In the genomic region with DNA sequence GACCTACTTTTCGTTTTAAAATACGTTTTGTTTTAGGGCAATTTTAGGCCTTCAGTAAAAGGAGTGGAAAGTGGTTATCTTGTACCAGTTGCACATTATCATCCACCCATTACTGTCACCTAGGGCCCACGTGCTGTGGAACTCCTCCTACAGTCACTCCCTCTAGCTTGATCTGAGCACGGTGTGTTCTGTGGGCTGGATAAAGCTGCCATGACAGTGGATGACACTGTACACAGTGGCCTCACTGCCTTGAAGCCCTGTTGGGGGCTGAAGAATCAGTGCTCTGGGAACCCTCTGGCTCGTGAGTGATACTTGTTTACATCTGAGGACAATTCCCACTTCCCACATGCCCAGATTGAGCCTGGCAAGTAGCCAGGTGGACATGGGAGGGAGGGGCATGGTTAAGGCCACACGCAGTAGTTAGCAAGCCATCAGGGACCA, we compare ENCODE assay signal across 8 mouse cellular contexts. TPM values are rescaled to one million over a fixed set of nuclear protein-coding genes. Genes with fewer than 3 reads are reported as not detected.
DNase-seq lines count a peak whose midpoint lies in the region; TF ChIP-seq lines count a peak whose summit lies in the region.

No protein-coding gene starts in this region.

- TF ChIP-seq EP300 in heart, adult 2 months (IDR thresholded peaks at IDR 0.05; ENCODE audit: insufficient read depth, low read depth, low read length), result no peak

- H3ac ChIP-seq in C2C12 (ENCODE audit: control insufficient read depth, insufficient read length, low read depth), result peak overlapping the region; percentile 68

- no peak for TF ChIP-seq CTCF in C2C12 (IDR thresholded peaks at IDR 0.05; ENCODE audit: control insufficient read depth, insufficient read depth, insufficient read length)
- TF ChIP-seq CTCF in heart, adult 2 months (IDR thresholded peaks at IDR 0.05), result no peak
- no peak for TF ChIP-seq CTCF in small intestine, adult 2 months (IDR thresholded peaks at IDR 0.05; ENCODE audit: extremely low read depth, insufficient read length, insufficient replicate concordance, low read depth, low read length)

- intact Hi-C loops in heart, adult 2 months (cut with DNase I), result loop anchor here (5.0 kb wide), 2 partner anchors 106 to 631 kb away; a partner anchor contains a TSS

- under 1% methylated on average over 6 of the region's 6 CpGs for WGBS in heart, adult 2 months
- under 1% methylated on average over 6 of the region's 6 CpGs for WGBS in small intestine, adult 2 months

- H3K27me3 ChIP-seq in C2C12 (ENCODE audit: control insufficient read depth, insufficient read depth, insufficient read length), result no peaks in the 10 kb centered on the region
- H3K27me3 ChIP-seq in heart, adult 2 months (ENCODE audit: control insufficient read depth, insufficient read depth, low read length), result no peaks in the 10 kb centered on the region
- no peaks in the 10 kb centered on the region for H3K27me3 ChIP-seq in small intestine, adult 2 months (ENCODE audit: control insufficient read depth, insufficient read depth, low read length)

- peak overlapping the region; percentile 92 for H3K9ac ChIP-seq in heart, adult 2 months (ENCODE audit: low read depth, low read length)

- DNase-seq in ES-CJ7 (ENCODE audit: low read depth, low spot score), result peak; percentile 29
- DNase-seq in cerebellum, adult 18-20 months, result peak; percentile 45 to 54
- peak; percentile 17 to 43 for DNase-seq in heart, adult 2 months
- DNase-seq in kidney, adult 9 months, result peak; percentile 43
- DNase-seq in lung, postnatal 10 days, result peak; percentile 84
- no peak for DNase-seq in right cerebral cortex, adult 2 months (ENCODE audit: low spot score in 2 of 2)

- peak overlapping the region; percentile 97 for H3K27ac ChIP-seq in heart, adult 2 months
- H3K27ac ChIP-seq in small intestine, adult 2 months (ENCODE audit: insufficient read depth, low read depth, low read length), result peak overlapping the region; percentile 78

- H3K4me3 ChIP-seq in C2C12 (ENCODE audit: insufficient read depth, poor library complexity, severe bottlenecking), result peak overlapping the region; percentile 68
- peak overlapping the region; percentile 99 for H3K4me3 ChIP-seq in heart, adult 2 months
- H3K4me3 ChIP-seq in small intestine, adult 2 months (ENCODE audit: low read depth, low read length), result peak overlapping the region; percentile 75

- peaks cover 17% of the 10 kb centered on the region for H3K4me1 ChIP-seq in heart, adult 2 months (ENCODE audit: control insufficient read depth, insufficient read depth, low read length)
- H3K4me1 ChIP-seq in small intestine, adult 2 months (ENCODE audit: control insufficient read depth, insufficient read depth, insufficient read length, low read length), result peaks cover 11% of the 10 kb centered on the region; the same call in 1 of the 2 replicates

- H3K79me2 ChIP-seq in C2C12 (ENCODE audit: control insufficient read depth, insufficient read depth), result peaks cover 57% of the 10 kb centered on the region
- no peaks in the 10 kb centered on the region; the same call in 1 of the 2 replicates for H3K79me2 ChIP-seq in heart, adult 2 months (replicated peaks; ENCODE audit: control insufficient read depth, insufficient read depth, low read length)

- no peak for TF ChIP-seq POLR2A in heart, adult 2 months (IDR thresholded peaks at IDR 0.05; ENCODE audit: insufficient read depth, low read depth, low read length)
- no peak for TF ChIP-seq POLR2A in small intestine, adult 2 months (IDR thresholded peaks at IDR 0.05; ENCODE audit: low read depth, low read length)

- H3K36me3 ChIP-seq in C2C12 (ENCODE audit: control insufficient read depth, insufficient read depth), result peaks cover 38% of the 10 kb centered on the region
- H3K36me3 ChIP-seq in heart, adult 2 months (ENCODE audit: control insufficient read depth, insufficient read depth, low read length), result no peaks in the 10 kb centered on the region
- peaks cover 14% of the 10 kb centered on the region for H3K36me3 ChIP-seq in small intestine, adult 2 months (ENCODE audit: control insufficient read depth, insufficient read depth, low read length)

- H3K79me3 ChIP-seq in C2C12 (ENCODE audit: low read depth), result peaks cover 51% of the 10 kb centered on the region

TF ChIP-seq in C2C12, 6 proteins besides CTCF, POLR2A, EP300 and RAD21:
- TF ChIP-seq MYOD1 (IDR thresholded peaks at IDR 0.05; ENCODE audit: control insufficient read depth, insufficient read length, low read depth) (no peak), FOSL1 (IDR thresholded peaks at IDR 0.05; ENCODE audit: insufficient read depth, low read length, poor library complexity, severe bottlenecking) (no peak), USF1 (IDR thresholded peaks at IDR 0.05; ENCODE audit: low read depth) (peak; percentile 39), MYOG (IDR thresholded peaks at IDR 0.05; ENCODE audit: control insufficient read depth, extremely low read depth, insufficient read length) (no peak), MAX (IDR thresholded peaks at IDR 0.05) (peak; percentile 68), CEBPB (IDR thresholded peaks at IDR 0.05; ENCODE audit: low read depth) (no peak)
TF ChIP-seq in C2C12: peak in this region for 2.

RNA-seq across cellular contexts. Expression of a gene that starts 1.2 kb away (rescaled TPM):
- 133 TPM for polyA plus RNA-seq in C2C12 (2012; fragmentation: generic; extraction: Trizol)
- total RNA-seq in heart, adult 2 months (2021), result 10 to 100 TPM; 38.2 to 45.4 TPM
- polyA plus RNA-seq in heart, adult 2 months (2012; rRNA removed), result 57.3 and 59.6 TPM in 2 replicates
- polyA plus RNA-seq in small intestine, adult 2 months (2012; rRNA removed), result 82.6 and 240 TPM in 2 replicates

RNA-seq across cellular contexts. Expression of a gene that starts 52.9 kb away (rescaled TPM):
- 39.4 TPM for polyA plus RNA-seq in C2C12 (2012; fragmentation: generic; extraction: Trizol)
- 10 to 100 TPM; 45.9 to 50.3 TPM for total RNA-seq in heart, adult 2 months (2021)
- 34.1 and 50.8 TPM in 2 replicates for polyA plus RNA-seq in heart, adult 2 months (2012; rRNA removed)
- 15.4 and 27.5 TPM in 2 replicates for polyA plus RNA-seq in small intestine, adult 2 months (2012; rRNA removed)

Comparison
In these comparisons a context has a peak if more than half of its experiments do, and no peak if none do; other contexts are left out.
1. DNase-seq: peak in ES-CJ7 (single experiment), cerebellum, adult 18-20 months (2 of 2), heart, adult 2 months (2 of 2), kidney, adult 9 months (single experiment) and lung, postnatal 10 days (single experiment); none in right cerebral cortex, adult 2 months (0 of 2).
2. Peak in every context shown above with its lines, with median percentiles within 50 percentile points of each other: H3K4me3 ChIP-seq.